Mouse (Mus musculus) heart, adult 8-10 months (tissue): ENCODE data around the gene Zfp451. TPM values are rescaled to one million over a fixed set of nuclear protein-coding genes. Genes with fewer than 3 reads are reported as not detected.
"Not testable (repeated sequence)": the region's sequence is repeated elsewhere in the genome, so short reads cannot be mapped to it uniquely, and the experiment has no call there.

Source experiments
- DNase-seq: peaks from one replicate; pipeline ENCODE4 v3.0.0; 2022; ENCODE audit warnings: low spot score
- total RNA-seq, 4 experiments: library from RNA; stranded (reverse); gene quantifications; 2 replicates each; pipeline ENCODE4 v1.2.4; 2022

Gene Zfp451
- 10 to 100 TPM; 10.7 to 17.3 (median 12.6) TPM for total RNA-seq

GRCm38 (mm10) chr1:33813868-33814794 lies at the start of gene Zfp451:
Zfp451 (minus strand) TSS chr1:33814595.
- DNase-seq = peak; percentile 88

- DNase-seq = no peak
Observed at GRCm38 (mm10) chr1:33846807-33847206, 32.4 kb upstream of the Zfp451 start.

- no peak for DNase-seq
Observed at GRCm38 (mm10) chr1:33843823-33844222, 29.4 kb upstream of the Zfp451 start.

- not testable (repeated sequence) for DNase-seq
Observed at GRCm38 (mm10) chr1:33838952-33839351, 24.6 kb upstream of the Zfp451 start.

- DNase-seq = no peak
Observed at GRCm38 (mm10) chr1:33830586-33830985, 16.2 kb upstream of the Zfp451 start.

GRCm38 (mm10) chr1:33817931-33818330 lies 3.5 kb upstream of the Zfp451 start:
- DNase-seq = no peak

GRCm38 (mm10) chr1:33813495-33813867 lies 914 bp downstream of the Zfp451 start:
- peak; percentile 2 for DNase-seq

- DNase-seq = no peak
Observed at GRCm38 (mm10) chr1:33803323-33803722, 11.1 kb downstream of the Zfp451 start.

GRCm38 (mm10) chr1:33799620-33800019 lies 14.8 kb downstream of the Zfp451 start:
- no peak for DNase-seq

- no peak for DNase-seq
Observed at GRCm38 (mm10) chr1:33788493-33788892, 25.9 kb downstream of the Zfp451 start.

- DNase-seq = no peak
Observed at GRCm38 (mm10) chr1:33788072-33788471, 26.3 kb downstream of the Zfp451 start.

GRCm38 (mm10) chr1:33784561-33784960 lies 29.8 kb downstream of the Zfp451 start:
- no peak for DNase-seq

GRCm38 (mm10) chr1:33776175-33776611 lies 38.2 kb downstream of the Zfp451 start:
- DNase-seq = no peak

GRCm38 (mm10) chr1:33772106-33772505 lies 42.3 kb downstream of the Zfp451 start:
- DNase-seq = no peak

GRCm38 (mm10) chr1:33771621-33772020 lies 42.8 kb downstream of the Zfp451 start:
- no peak for DNase-seq

- no peak for DNase-seq
Observed at GRCm38 (mm10) chr1:33768827-33769226, 45.6 kb downstream of the Zfp451 start.

GRCm38 (mm10) chr1:33768091-33768787 lies 46.2 kb downstream of the Zfp451 start:
- no peak for DNase-seq

GRCm38 (mm10) chr1:33766520-33767508 lies 47.6 kb downstream of the Zfp451 start:
- DNase-seq = no peak

GRCm38 (mm10) chr1:33765468-33766080 lies 48.8 kb downstream of the Zfp451 start:
- no peak for DNase-seq

- DNase-seq = no peak
Observed at GRCm38 (mm10) chr1:33763826-33764225, 50.6 kb downstream of the Zfp451 start.

GRCm38 (mm10) chr1:33758488-33758887 lies 55.9 kb downstream of the Zfp451 start:
- DNase-seq = no peak
